Mouse (Mus musculus) monocyte, adult 5-6 weeks (primary cell): ENCODE measurements around the gene Ggt6. TPM values are rescaled to one million over a fixed set of nuclear protein-coding genes. Genes with fewer than 3 reads are reported as not detected.

Source experiments
- ATAC-seq: fragments of 153-309, 156-312 bp; replicated peaks from 2 replicates; pipeline ENCODE4 v1.8.0; 2017; ENCODE audit warnings: mild to moderate bottlenecking; ENCODE audit not compliant: low TSS enrichment, insufficient number of reproducible peaks, severe bottlenecking, poor library complexity, low FRiP score
- total RNA-seq: library from RNA; stranded (forward); fragments of 200-1000, 200-491, 200-594 nt; gene quantifications from 3 replicates; pipeline ENCODE4 v1.2.3, GENCODE M21; 2017

Ggt6 gene
- total RNA-seq, 1 experiment from 2014 or later: not detected

- ATAC-seq: no peak
These were observed 52.4 kb downstream of the Ggt6 start for GRCm38 (mm10) chr11:72487739-72488138.

Other genes starting within 250 kb of the Ggt6 start
- gene Gm43951, start 228.7 kb upstream of the Ggt6 start, total RNA-seq: 1.2 TPM in 1 of 3 replicates, not detected in the others
- gene 4933427D14Rik, start 228.1 kb upstream of the Ggt6 start, total RNA-seq: 4.9 to 25.7 TPM (median 23.6 TPM) in 3 replicates
- gene Txndc17, start 228.0 kb upstream of the Ggt6 start, total RNA-seq: 31.1 to 49.7 TPM (median 37.8 TPM) in 3 replicates
- 7.4 to 14.0 TPM (median 12.1 TPM) in 3 replicates for gene Med31, start 219.9 kb upstream of the Ggt6 start, total RNA-seq
- not detected in 3 replicates for gene Slc13a5, start 168.3 kb upstream of the Ggt6 start, total RNA-seq
- 21.7 to 46.0 TPM (median 28.6 TPM) in 3 replicates for gene Xaf1, start 133.9 kb upstream of the Ggt6 start, total RNA-seq
- gene Fbxo39, start 121.1 kb upstream of the Ggt6 start, total RNA-seq: 0.29 to 0.57 TPM in 2 of 3 replicates, not detected in the other
- not detected in 3 replicates for gene Tekt1, start 73.1 kb upstream of the Ggt6 start, total RNA-seq
- not detected in 3 replicates for gene Smtnl2, start 23.8 kb upstream of the Ggt6 start, total RNA-seq
- gene Mybbp1a, start 5.8 kb downstream of the Ggt6 start, total RNA-seq: 37.5 to 39.9 TPM (median 37.7 TPM) in 3 replicates
- 1.4 to 3.2 TPM (median 1.4 TPM) in 3 replicates for gene Spns2, start 54.4 kb downstream of the Ggt6 start, total RNA-seq
- 0.75 to 3.8 TPM (median 1.3 TPM) in 3 replicates for gene Spns3, start 115.0 kb downstream of the Ggt6 start, total RNA-seq
- 34.8 to 48.5 TPM (median 44.5 TPM) in 3 replicates for gene Ube2g1, start 171.8 kb downstream of the Ggt6 start, total RNA-seq